Mouse (Mus musculus): ENCODE data around the gene Zscan12.
"Not testable (repeated sequence)": the region's sequence is repeated elsewhere in the genome, so short reads cannot be mapped to it uniquely, and the experiment has no call there.

The Zscan12 gene

GRCm38 (mm10) chr13:21362621-21363248 is at the start of gene Zscan12:
Gene Zscan12, plus strand, starts transcription at chr13:21362820.
- DNase-seq (ENCODE audit: low read depth, low spot score): peak; percentile 97

- DNase-seq (ENCODE audit: low read depth, low spot score): no peak
Observed at GRCm38 (mm10) chr13:21312854-21313253, 49.8 kb upstream of the Zscan12 start.

GRCm38 (mm10) chr13:21313903-21314302 is 48.7 kb upstream of the Zscan12 start:
- no peak for DNase-seq (ENCODE audit: low read depth, low spot score)

- no peak for DNase-seq (ENCODE audit: low read depth, low spot score)
Observed at GRCm38 (mm10) chr13:21320262-21320661, 42.4 kb upstream of the Zscan12 start.

GRCm38 (mm10) chr13:21321890-21322494 is 40.6 kb upstream of the Zscan12 start:
- DNase-seq (ENCODE audit: low read depth, low spot score): peak; percentile 36

- DNase-seq (ENCODE audit: low read depth, low spot score): peak; percentile 81
Observed at GRCm38 (mm10) chr13:21322509-21323375, 39.9 kb upstream of the Zscan12 start.

- no peak for DNase-seq (ENCODE audit: low read depth, low spot score)
Observed at GRCm38 (mm10) chr13:21323405-21323804, 39.2 kb upstream of the Zscan12 start.

- DNase-seq (ENCODE audit: low read depth, low spot score): peak; percentile 89
Observed at GRCm38 (mm10) chr13:21326191-21326590, 36.4 kb upstream of the Zscan12 start.

- peak; percentile 91 for DNase-seq (ENCODE audit: low read depth, low spot score)
Observed at GRCm38 (mm10) chr13:21326657-21327211, 35.9 kb upstream of the Zscan12 start.

GRCm38 (mm10) chr13:21327424-21327823 is 35.2 kb upstream of the Zscan12 start:
- DNase-seq (ENCODE audit: low read depth, low spot score): peak; percentile 83

- DNase-seq (ENCODE audit: low read depth, low spot score): no peak
Observed at GRCm38 (mm10) chr13:21346610-21347009, 16.0 kb upstream of the Zscan12 start, which contains the start of gene Olfr1367. Gene Olfr1367, plus strand, starts transcription at chr13:21346910.

- DNase-seq (ENCODE audit: low read depth, low spot score): no peak
Observed at GRCm38 (mm10) chr13:21350593-21350992, 12.0 kb upstream of the Zscan12 start.

- peak; percentile 23 for DNase-seq (ENCODE audit: low read depth, low spot score)
Observed at GRCm38 (mm10) chr13:21363719-21364118, 1.1 kb downstream of the Zscan12 start.

GRCm38 (mm10) chr13:21366635-21367034 is 4.0 kb downstream of the Zscan12 start:
- no peak for DNase-seq (ENCODE audit: low read depth, low spot score)

- no peak for DNase-seq (ENCODE audit: low read depth, low spot score)
Observed at GRCm38 (mm10) chr13:21372700-21373099, 10.1 kb downstream of the Zscan12 start.

- no peak for DNase-seq (ENCODE audit: low read depth, low spot score)
Observed at GRCm38 (mm10) chr13:21377773-21378172, 15.2 kb downstream of the Zscan12 start.

GRCm38 (mm10) chr13:21395211-21395610 is 32.6 kb downstream of the Zscan12 start:
- no peak for DNase-seq (ENCODE audit: low read depth, low spot score)

- DNase-seq (ENCODE audit: low read depth, low spot score): no peak
Observed at GRCm38 (mm10) chr13:21395623-21396022, 33.0 kb downstream of the Zscan12 start.

- DNase-seq (ENCODE audit: low read depth, low spot score): not testable (repeated sequence)
Observed at GRCm38 (mm10) chr13:21396048-21396447, 33.4 kb downstream of the Zscan12 start.

GRCm38 (mm10) chr13:21397486-21397885 is 34.9 kb downstream of the Zscan12 start:
- no peak for DNase-seq (ENCODE audit: low read depth, low spot score)

- DNase-seq (ENCODE audit: low read depth, low spot score): no peak
Observed at GRCm38 (mm10) chr13:21401166-21401565, 38.5 kb downstream of the Zscan12 start.
